Comparison of ENCODE assay signal across 8 mouse cellular contexts in the genomic region with DNA sequence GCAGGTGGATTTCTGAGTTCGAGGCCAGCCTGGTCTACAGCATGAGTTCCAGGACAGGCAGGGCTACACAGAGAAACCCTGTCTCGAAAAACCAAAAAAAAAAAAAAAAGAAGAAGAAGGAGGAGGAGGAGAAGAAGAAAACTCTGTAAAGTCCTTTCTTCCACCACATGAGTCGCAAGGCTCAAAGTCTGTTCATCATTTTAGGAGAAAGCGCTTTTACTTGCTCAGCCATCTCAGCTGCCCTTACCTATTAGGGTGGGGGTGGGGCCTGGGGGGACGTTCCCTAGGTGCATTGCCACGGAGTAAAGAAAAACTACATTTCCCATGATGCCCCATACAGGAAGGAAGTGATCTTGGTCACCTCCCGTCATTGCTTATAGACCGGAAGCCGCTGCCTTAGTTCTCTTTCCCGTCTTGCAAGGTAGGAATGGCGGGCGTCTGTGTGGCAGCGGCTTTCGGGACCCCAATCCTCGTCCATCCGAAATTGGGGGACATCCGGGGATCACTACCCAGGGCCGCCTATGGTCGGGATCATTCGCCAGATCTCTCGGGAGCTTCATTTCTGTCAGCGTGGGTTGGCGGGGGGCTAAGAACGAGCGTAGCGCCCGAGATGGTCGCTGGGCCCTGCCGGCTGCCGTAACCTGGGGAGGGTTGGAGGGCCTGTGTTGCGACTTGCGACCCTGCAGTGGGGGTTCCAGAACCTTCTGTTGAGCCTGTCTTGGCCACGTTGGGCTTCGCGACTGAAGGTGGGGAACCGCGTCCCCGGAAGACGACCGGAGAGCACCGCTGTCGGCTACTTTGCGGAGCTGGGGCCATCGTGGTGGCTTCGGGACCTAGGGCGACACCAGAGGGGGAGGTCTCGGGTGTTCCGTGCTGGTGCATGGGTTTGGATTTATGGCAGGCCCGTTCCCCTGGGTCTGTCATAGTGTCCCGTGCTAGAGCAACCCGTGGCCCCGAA. TPM values are rescaled to one million over a fixed set of nuclear protein-coding genes. Genes with fewer than 3 reads are reported as not detected.
A peak's percentile ranks its signal among the peaks of the same experiment; 100 is the strongest.
DNase-seq lines count a peak whose midpoint lies in the region; ATAC-seq and TF ChIP-seq lines count a peak whose summit lies in the region.

A gene (plus strand): TSS at position 350 of the 958 bp plus-strand sequence.

- 1% methylated on average over 52 of the region's 52 CpGs for WGBS in forebrain, embryonic 15.5 days
- WGBS in large intestine, adult 2 months, result under 1% methylated on average over 52 of the region's 52 CpGs
- 1% methylated on average over 52 of the region's 52 CpGs for WGBS in neural tube, embryonic 15.5 days

- H3K4me3 ChIP-seq in ES-E14 (ENCODE audit: insufficient read depth in 1 of 2, low read depth in 1 of 2, low read length in 2 of 2, poor library complexity in 1 of 2, severe bottlenecking in 1 of 2), result peak within 1 kb of the TSS; percentile 85 to 98
- H3K4me3 ChIP-seq in forebrain, embryonic 15.5 days, result peak within 1 kb of the TSS; percentile 97
- peak within 1 kb of the TSS; percentile 88 for H3K4me3 ChIP-seq in neural tube, embryonic 15.5 days (replicated peaks)

- no peaks in the 10 kb centered on the region for H3K9me3 ChIP-seq in ES-E14 (ENCODE audit: control insufficient read depth, insufficient read depth, low read depth, low read length)
- no peaks in the 10 kb centered on the region for H3K9me3 ChIP-seq in forebrain, embryonic 15.5 days
- no peaks in the 10 kb centered on the region for H3K9me3 ChIP-seq in neural tube, embryonic 15.5 days (replicated peaks)

- in situ Hi-C loops in ES-E14 (cut with MboI; ENCODE audit: low sequenced_read_pairs in 2 of 2, unreplicated experiment in 2 of 2), result no loop called here

- DNase-seq in ES-E14 (ENCODE audit: low read depth, low spot score), result peak; percentile 57
- DNase-seq in cerebellum, adult 11-12 months, result peak; percentile 82
- peak; percentile 70 to 79 for DNase-seq in heart, postnatal 14 days
- no peak for DNase-seq in large intestine, adult 2 months (ENCODE audit: low read depth, low spot score)
- DNase-seq in lung, adult 18-20 months, result peak; percentile 82 to 87
- DNase-seq in testis, postnatal 10 days (ENCODE audit: low spot score), result peak; percentile 82

- 0 out of 4 replicates have a peak, but pooled peaks cover 0 to 2% of the 10 kb centered on the region in 2 experiments for H3K4me1 ChIP-seq in ES-E14 (ENCODE audit: control insufficient read depth in 2 of 2, insufficient read depth in 2 of 2, low read length in 2 of 2, poor library complexity in 1 of 2)
- peaks cover 28% of the 10 kb centered on the region for H3K4me1 ChIP-seq in forebrain, embryonic 15.5 days
- H3K4me1 ChIP-seq in neural tube, embryonic 15.5 days, result peaks cover 33% of the 10 kb centered on the region

- H3K9ac ChIP-seq in ES-E14 (ENCODE audit: insufficient read depth, low read depth, low read length, poor library complexity, severe bottlenecking), result peak within 1 kb of the TSS; percentile 97
- peak within 1 kb of the TSS; percentile 100 for H3K9ac ChIP-seq in forebrain, embryonic 15.5 days (replicated peaks)
- peak within 1 kb of the TSS; percentile 97 for H3K9ac ChIP-seq in neural tube, embryonic 15.5 days (replicated peaks)

- peaks cover 43% of the 10 kb centered on the region for H3K36me3 ChIP-seq in ES-E14 (ENCODE audit: control insufficient read depth, insufficient read depth, low read length, poor library complexity, severe bottlenecking)
- H3K36me3 ChIP-seq in forebrain, embryonic 15.5 days, result peaks cover 40% of the 10 kb centered on the region
- H3K36me3 ChIP-seq in neural tube, embryonic 15.5 days, result peaks cover 37% of the 10 kb centered on the region

- peak within 1 kb of the TSS; percentile 82 for H3K27ac ChIP-seq in ES-E14 (ENCODE audit: insufficient read depth, low read depth, low read length, poor library complexity, severe bottlenecking)
- peak within 1 kb of the TSS; percentile 83 for H3K27ac ChIP-seq in forebrain, embryonic 15.5 days (replicated peaks)
- H3K27ac ChIP-seq in neural tube, embryonic 15.5 days (replicated peaks), result peak within 1 kb of the TSS; percentile 80

- ATAC-seq in forebrain, embryonic 15.5 days (replicated peaks), result peak; percentile 95
- ATAC-seq in neural tube, embryonic 15.5 days (ENCODE audit: low FRiP score), result peak; percentile 93

- H3K27me3 ChIP-seq in forebrain, embryonic 15.5 days, result no peaks in the 10 kb centered on the region
- no peaks in the 10 kb centered on the region; the same call in 1 of the 2 replicates for H3K27me3 ChIP-seq in neural tube, embryonic 15.5 days (replicated peaks)

- intact Hi-C loops in heart, postnatal 14 days (cut with DNase I), result no loop called here

- H3K4me2 ChIP-seq in forebrain, embryonic 15.5 days (replicated peaks), result peak within 1 kb of the TSS; percentile 79
- peak within 1 kb of the TSS; percentile 80 for H3K4me2 ChIP-seq in neural tube, embryonic 15.5 days

TF ChIP-seq in ES-E14, 5 proteins besides CTCF, POLR2A, EP300 and RAD21:
- TF ChIP-seq MAFK (IDR thresholded peaks at IDR 0.05; ENCODE audit: insufficient read depth, low read depth, low read length) (no peak), CHD2 (IDR thresholded peaks at IDR 0.05; ENCODE audit: low read depth, low read length) (no peak), ZC3H11A (IDR thresholded peaks at IDR 0.05; ENCODE audit: borderline replicate concordance, low read depth, low read length) (no peak), HCFC1 (IDR thresholded peaks at IDR 0.05; ENCODE audit: borderline replicate concordance, insufficient read depth, low read length) (peak; percentile 97), ZNF384 (IDR thresholded peaks at IDR 0.05; ENCODE audit: low read depth, low read length) (peak; percentile 67)

RNA-seq across cellular contexts. Expression of the gene that starts here (rescaled TPM):
- 1,876 and 2,169 TPM in 2 replicates for total RNA-seq in ES-E14 (2012; rRNA removed)
- polyA plus RNA-seq in forebrain, embryonic 15.5 days (2015; fragmentation: Nextera tagmentation; extraction: Ambion mirVana), result 398 and 410 TPM in 2 replicates
- total RNA-seq in heart, postnatal 14 days (2021), result 100 to 1,000 TPM; 556 to 621 TPM
- polyA plus RNA-seq in large intestine, adult 2 months (2012; rRNA removed), result 373 and 383 TPM in 2 replicates
- polyA plus RNA-seq in neural tube, embryonic 15.5 days (2015; fragmentation: Nextera tagmentation; extraction: Ambion mirVana), result 343 and 391 TPM in 2 replicates
